Mouse (Mus musculus) left cerebral cortex, adult 8-10 months (tissue): ENCODE measurements at regions not wholly inside any gene's neighbourhood (a gene's known extent, or its start where the extent isn't known, plus 50 kb on each side); places are given as distances from the start of the nearest gene placed in this dataset.

Source experiments
- DNase-seq, 2 experiments: peaks; one replicate each; pipeline ENCODE4 v3.0.0; 2022; ENCODE audit warnings: low spot score in 2 of 2

DNA sequence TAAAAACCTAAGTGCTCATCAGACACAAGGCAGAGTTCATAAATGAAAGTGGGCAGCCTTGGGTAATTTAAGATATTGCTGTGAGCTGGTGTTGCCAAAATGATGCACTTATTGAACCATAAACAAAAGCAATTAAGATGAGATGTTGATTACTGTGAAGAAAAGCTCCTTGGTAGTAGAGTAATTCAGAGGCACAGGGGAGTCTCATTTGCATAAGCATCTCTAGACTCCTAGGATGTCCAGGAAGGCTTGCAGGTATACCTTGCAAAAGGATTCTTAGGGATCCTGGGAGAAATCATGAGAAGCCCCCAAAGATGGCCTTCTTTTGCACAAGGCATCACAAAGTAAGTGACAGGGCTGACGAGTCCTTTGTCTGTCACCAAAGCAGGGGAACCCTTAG is 640.5 kb upstream of the Cdh11 start:
- DNase-seq: no peak

GRCm38 (mm10) chr8:103430874-103431492 is 645.5 kb upstream of the Cdh11 start:
- no peak for DNase-seq

DNA sequence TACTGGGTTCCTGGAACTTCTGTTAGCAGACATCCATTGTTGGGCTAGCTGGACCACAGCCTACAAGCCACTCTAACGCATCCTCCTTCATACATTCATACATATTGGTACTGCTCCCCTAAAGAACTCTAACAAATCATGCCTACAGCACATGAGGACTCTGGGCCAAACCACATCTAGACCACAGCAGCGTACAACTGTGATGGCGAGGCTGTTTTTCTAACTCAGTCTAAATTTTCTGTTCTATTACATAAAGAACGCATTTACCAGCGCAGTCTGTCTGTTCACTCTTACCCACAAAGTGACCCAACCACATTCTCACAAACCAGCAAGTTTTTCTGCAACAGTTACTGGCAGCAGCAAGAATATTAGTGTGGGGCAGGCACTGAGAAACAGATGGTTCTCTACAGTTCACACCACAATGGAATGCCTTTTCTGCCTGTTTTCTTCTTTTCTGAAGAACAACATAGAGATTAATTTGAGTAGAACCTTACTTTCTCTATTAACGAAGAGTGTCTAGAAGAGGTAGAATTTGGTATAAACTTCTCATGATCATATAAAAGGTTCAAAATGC is 648.2 kb upstream of the Cdh11 start:
- no peak for DNase-seq

GRCm38 (mm10) chr8:103438995-103439717 is 653.7 kb upstream of the Cdh11 start:
- DNase-seq: peak in 1 of 2 experiments; percentile 14

GRCm38 (mm10) chr8:103441163-103441562 is 655.7 kb upstream of the Cdh11 start:
- no peak for DNase-seq

DNA sequence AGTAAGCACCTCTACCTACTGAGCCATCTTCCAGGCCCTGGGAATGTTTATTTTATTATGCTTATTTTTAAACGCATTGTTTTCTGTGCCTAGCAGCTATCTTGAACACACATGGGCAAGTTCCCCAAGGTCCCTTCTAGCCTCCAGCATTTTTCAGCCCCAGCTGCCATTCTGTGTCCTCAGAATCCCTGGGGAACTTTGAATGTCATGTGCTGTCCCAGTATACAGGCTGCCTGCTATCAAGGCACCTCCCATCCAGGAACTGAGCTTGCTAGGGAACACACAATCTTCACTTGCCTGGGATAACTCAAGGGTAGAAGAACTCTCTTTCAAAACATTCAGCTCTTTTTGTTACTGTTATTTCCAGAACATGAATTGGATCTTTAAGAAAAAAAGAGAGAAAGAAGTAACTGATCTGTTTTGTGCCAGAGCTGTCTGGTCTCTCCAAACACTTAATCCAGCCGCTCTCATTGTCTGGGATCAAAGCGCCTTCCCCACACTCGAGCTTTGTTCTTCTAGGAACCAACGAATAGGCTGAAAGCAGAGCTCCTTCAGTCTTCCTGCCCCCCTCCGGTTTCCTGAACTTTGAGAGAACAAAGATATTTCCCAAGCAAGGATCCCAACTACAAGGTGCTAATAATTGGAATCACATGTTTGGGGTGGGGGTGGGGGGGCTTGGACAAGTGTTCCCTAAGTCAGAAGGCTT is 657.1 kb upstream of the Cdh11 start:
- no peak for DNase-seq

- no peak for DNase-seq
Observed at GRCm38 (mm10) chr8:103444577-103444976, 656.8 kb upstream of the Cdh5 start.

- DNase-seq: no peak
Observed at GRCm38 (mm10) chr8:103445378-103445777, 656.0 kb upstream of the Cdh5 start.

DNA sequence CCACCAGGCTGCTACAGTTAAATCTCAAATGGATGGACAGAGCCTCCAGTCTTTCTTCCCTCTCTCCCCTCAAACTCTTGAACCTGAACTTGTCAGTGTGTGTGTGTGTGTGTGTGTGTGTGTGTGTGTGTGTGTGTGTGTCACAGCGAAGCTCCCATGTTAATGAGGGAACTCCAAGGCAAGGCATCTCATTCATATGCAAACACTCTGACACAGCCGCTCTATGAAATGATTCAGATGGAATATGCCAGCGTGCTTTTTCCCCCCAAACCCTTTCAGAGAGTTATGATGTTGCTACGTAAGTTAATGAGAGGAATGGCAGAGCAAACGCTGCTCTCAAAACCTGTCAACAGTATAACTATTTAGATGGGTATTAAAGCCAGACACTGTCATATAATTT is 653.5 kb upstream of the Cdh5 start:
- DNase-seq: no peak

DNA sequence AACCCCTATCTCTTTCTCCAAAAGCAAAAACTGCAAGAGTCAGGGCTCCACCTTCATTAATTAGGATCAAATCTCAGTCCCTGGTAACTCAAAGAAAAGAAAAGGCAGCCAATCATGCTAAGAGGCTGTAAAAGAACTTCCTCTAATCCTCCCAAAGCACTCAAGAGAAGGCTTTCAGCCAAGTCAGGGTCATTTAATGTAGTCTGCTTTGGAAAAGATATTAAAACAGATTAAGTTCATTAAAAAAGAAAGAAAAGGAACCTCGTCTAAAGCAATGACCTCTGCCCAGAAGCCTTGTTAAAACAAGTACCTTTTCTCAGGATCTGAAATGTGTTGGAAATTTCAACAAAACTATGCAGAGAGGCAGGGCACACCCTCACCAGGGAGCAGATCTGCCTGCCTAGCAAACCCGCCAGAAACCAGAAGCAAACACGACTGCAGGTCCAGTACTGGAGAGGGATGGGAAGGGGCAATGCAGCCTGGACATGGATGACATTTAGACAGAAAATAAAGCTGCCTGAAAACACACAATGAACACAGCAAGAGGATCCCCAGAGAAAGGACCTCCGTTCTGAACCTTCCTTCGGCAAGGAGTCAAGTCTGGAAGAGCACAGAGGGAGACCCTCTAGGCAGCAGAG is 649.9 kb upstream of the Cdh5 start:
- DNase-seq: no peak

DNA sequence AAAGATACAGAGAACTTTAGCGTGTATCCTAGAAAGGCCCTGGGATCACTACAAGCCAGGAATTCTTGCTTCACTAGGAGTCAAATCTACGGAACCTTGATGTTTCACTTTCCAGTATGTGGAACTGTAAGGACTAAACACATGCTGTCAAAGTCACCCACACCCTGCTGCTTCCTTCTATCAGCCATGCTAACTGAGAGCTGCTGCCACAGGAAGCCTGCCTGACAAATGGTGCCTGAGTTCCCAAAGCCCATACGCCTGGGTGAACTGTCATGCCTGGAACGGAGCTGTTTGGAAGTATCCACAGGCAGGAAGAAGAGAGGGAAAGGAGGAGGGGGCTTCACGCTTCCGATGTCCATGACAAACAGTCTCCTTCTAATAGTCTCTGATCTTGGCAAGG is 644.2 kb upstream of the Cdh5 start:
- DNase-seq: no peak

DNA sequence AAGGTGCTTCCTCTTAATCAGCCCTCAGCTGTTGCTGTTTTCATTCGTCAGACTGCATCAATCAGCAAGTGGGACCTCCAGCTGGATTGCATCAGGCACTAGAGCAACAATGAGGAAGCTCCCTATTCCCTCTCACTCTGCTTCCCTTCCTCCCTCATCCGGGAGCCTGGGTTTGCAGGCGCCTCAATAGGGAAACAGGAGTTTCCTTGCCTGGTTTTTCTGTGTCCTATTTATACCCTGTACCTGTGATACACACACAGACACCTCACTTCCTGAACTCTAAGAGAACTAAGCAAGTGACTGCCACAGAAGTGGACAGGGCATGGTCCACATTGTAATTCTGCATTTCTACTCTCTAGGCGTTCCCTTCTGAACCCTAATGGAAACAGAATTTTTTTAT is 637.9 kb upstream of the Cdh5 start:
- no peak for DNase-seq

DNA sequence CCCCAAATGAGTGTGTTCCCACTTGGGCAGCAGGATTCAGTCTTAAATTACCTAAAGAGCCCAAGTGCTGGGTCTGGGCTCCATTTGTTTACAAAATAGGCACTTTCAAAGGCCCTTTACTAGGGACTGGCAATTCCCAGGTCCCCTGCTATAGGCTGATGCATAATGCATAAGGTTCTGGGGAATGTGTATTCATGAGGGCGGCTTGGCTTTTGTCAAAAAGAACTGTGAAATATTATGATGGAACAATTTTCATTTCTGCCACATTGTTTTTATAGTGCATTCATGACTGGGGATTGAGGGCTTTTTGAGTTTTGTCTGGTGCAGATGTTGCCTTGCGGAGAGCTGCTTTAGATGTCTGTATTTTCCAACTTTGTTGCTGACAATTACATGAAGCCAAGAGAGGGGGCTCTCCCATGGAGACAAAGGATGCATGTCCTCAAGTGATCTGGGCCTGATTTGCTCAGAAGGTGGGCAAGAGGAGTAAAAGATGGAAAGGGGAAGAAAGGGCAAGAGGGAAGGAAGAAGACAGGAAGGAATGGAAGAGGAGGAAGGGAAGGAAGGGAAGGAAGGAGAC is 636.6 kb upstream of the Cdh5 start:
- DNase-seq: no peak

DNA sequence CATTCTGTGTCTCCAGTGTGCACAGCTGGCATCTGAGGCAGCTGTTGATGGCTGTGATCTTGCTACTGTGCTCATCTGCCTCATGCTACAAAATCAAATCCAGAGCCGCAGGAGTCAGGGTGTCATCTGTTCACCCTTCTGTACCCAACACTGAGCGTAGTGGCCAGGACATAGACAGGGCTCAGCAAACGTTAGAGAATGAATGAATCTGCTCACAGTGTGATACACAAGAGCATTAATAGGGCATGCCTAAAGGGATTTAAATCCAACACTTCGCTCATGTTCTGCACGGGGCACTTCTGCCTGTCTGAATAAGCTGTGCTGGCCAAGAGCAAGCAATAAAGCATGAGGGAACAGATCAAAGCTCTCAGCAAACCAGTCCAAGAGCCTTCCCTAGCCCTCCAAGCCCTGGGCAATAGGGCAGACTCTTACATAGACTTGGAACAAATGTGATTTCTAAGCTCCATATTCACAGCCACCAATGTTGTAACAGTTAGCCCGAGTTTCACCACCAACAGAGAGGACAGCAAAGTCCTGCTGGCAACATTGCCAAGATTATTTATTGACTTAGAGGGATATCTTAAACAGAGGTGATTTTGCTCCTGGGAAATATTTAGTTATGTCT is 633.8 kb upstream of the Cdh5 start:
- no peak for DNase-seq

GRCm38 (mm10) chr8:103469049-103469448 is 632.4 kb upstream of the Cdh5 start:
- no peak for DNase-seq

DNA sequence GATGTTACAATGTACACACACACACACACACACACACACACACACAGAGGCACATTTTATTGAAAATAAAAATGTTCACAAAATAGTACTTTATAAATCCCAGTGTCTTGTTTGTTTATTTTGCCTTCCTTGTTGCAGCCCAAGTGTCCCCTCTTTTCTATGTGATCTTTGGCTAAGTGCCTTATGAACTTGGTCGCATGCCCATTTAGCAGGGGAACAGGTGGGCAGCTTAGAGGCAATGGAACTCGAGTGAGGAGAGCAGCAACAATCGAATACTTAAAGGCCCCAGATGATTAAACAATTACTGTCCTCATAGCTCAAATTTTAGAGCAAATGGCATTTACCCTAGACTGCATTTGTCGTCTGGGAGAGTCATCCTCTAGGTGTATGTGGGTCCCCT is 631.1 kb upstream of the Cdh5 start:
- DNase-seq: no peak

- DNase-seq: peak in 1 of 2 experiments; percentile 14
Observed at GRCm38 (mm10) chr8:103475816-103476797, 625.3 kb upstream of the Cdh5 start.

- no peak for DNase-seq
Observed at GRCm38 (mm10) chr8:103482033-103482720, 619.2 kb upstream of the Cdh5 start.

DNA sequence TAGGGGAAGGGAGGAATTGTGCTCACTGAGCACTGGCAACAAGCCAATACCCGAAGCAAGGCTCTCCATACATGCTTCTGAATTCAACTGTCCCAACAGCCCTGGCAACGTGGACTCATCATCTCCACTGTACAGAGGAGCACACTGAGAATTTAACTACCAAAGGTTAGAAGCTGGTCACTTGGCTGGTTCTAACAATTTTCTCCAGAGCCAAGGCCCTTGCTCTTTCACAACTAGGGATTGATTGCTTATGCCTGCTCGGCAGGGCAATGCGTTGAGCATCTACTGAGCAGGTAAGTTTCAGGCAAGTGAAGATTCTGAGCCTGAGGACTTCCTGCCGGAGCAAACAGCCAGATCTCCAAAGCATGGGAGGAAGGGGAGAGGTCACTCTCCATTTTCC is 616.0 kb upstream of the Cdh5 start:
- no peak for DNase-seq
